Mouse (Mus musculus): ENCODE measurements around the gene Olfr716.
"Not testable (repeated sequence)": the region's sequence is repeated elsewhere in the genome, so short reads cannot be mapped to it uniquely, and the experiment has no call there.

Gene Olfr716

GRCm38 (mm10) chr7:107138027-107138426 lies at the start of gene Olfr716:
Gene Olfr716, plus strand, starts transcription at chr7:107138327.
- not testable (repeated sequence) for DNase-seq (ENCODE audit: low spot score)

GRCm38 (mm10) chr7:107092920-107093319 lies 45.2 kb upstream of the Olfr716 start, which contains the start of gene Olfr17:
Gene Olfr17, plus strand, starts transcription at chr7:107093220.
- DNase-seq (ENCODE audit: low spot score) = no peak

GRCm38 (mm10) chr7:107110269-107110668 lies 27.9 kb upstream of the Olfr716 start, which contains the start of gene Olfr715b:
Gene Olfr715b, minus strand, starts transcription at chr7:107110369.
- not testable (repeated sequence) for DNase-seq (ENCODE audit: low spot score)

- DNase-seq (ENCODE audit: low spot score) = not testable (repeated sequence)
These were observed 7.1 kb upstream of the Olfr716 start, which contains the start of gene Olfr715 for GRCm38 (mm10) chr7:107130983-107131382. Gene Olfr715, minus strand, starts transcription at chr7:107131083.

GRCm38 (mm10) chr7:107166690-107167089 lies 28.6 kb downstream of the Olfr716 start, which contains the start of gene Nlrp14:
Gene Nlrp14, plus strand, starts transcription at chr7:107166990.
- no peak for DNase-seq (ENCODE audit: low spot score)

- DNase-seq (ENCODE audit: low spot score) = no peak
These were observed 42.3 kb downstream of the Olfr716 start for GRCm38 (mm10) chr7:107180406-107180805.
